Mouse (Mus musculus): ENCODE measurements around the gene Cap1.

Gene Cap1

GRCm38 (mm10) chr4:122885768-122886578, at the start of gene Cap1:
TSS of gene Cap1 (minus strand) at chr4:122886056.
- DNase-seq (ENCODE audit: low spot score), result peak; percentile 100

GRCm38 (mm10) chr4:122933857-122934256, 48.0 kb upstream of the Cap1 start:
- DNase-seq (ENCODE audit: low spot score), result no peak

DNA sequence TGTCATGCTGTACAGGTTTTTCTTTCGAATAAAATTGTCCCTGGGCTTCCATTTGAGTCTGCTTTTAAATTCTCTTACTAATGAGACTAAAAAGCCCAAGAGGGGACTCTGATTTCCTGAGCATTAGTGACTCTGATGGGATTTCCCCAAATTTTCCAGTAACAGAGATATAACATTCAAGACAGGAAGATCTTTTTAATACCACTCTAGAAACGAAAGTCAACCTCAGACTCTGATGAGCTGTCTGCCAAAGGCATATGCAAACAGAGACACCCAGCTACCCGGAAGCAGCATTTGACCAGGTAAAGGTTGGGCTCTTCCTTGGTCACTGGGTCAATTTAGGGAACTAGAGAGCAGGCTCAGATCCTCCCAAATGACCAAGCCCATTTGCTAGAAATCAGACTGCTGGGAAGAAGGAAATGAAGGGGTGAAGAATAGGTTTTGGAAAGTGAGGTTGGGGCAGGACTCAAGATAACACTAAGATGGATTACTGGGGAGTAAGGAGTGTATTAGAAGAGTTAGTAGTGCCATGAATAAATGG, 47.3 kb upstream of the Cap1 start:
- no peak for DNase-seq (ENCODE audit: low spot score)

GRCm38 (mm10) chr4:122932239-122932978, 46.6 kb upstream of the Cap1 start:
- no peak for DNase-seq (ENCODE audit: low spot score)

DNA sequence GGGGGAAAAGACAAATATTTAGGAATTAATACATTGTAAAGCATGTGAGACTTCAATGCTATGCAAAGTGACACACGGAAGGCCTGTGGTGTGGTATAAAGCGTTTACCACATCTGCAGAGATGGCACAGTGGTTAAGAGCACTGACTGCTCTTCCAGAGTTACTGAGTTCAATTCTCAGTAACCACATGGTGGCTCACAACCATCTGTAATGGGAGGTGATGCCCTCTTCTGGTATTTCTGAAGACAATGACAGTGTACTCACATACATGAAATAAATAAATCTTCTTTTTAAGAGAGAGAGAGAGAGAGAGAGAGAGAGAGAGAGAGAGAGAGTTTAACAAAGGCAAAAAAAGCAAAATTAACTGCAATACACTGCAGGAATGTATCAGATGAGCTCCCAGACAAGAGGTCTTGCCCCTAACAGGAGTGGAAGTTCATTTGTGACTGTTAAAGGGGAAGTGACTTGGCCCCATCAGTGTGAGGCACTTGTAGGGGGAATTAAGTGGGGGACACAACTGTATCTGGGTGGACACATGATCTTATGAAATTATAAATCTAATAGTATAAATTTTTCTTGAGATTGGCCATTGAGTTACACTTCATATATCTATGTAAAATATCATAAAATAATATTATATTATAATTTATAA, 45.2 kb upstream of the Cap1 start:
- no peak for DNase-seq (ENCODE audit: low spot score)

DNA sequence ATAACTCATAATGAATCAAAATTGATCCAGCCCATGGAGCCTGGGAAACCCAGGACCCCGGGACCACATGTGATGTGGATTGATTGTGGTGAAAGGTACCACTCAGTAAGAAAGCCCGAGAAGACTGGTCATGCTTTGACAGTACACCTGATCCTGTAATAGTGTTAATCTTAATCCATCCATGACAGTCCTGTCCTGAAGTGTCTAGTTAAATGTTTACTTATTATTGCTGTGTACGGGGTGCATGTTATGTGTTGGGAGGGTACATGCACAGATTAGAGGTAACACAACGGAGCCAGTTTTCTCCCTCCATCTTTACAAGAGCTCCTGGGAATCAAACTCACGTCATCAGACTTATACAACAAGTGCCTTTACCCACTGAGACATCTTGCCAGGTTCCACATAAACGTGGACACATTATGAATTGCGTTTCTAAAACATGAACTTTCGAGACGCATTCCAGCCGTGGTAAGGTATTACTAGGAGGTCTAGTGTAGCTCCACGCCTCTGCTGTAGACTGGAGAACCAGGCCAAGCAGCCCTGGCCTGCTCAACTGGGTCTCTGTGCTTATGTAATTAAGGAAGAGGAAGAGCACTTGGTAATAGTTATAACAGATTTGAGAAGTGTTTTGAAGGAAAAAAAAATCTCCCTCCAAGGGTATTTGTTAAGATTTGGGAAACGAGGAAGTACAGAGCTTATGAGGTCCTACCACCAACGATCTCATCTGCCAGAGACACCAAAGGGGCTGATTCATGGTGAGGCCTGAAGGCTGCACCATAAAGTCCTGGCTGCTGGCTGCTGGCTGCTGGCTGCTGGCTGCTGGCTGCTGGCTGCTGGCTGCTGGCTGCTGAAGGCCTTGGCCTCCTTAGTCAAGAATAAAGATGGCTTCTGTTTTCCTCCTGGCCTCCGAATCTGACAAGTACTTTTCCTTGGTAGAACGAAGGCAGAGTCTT, 37.8 kb upstream of the Cap1 start:
- DNase-seq (ENCODE audit: low spot score), result no peak

GRCm38 (mm10) chr4:122922841-122923240, 37.0 kb upstream of the Cap1 start:
- DNase-seq (ENCODE audit: low spot score), result no peak

GRCm38 (mm10) chr4:122915985-122916384, 30.1 kb upstream of the Cap1 start:
- DNase-seq (ENCODE audit: low spot score), result no peak

DNA sequence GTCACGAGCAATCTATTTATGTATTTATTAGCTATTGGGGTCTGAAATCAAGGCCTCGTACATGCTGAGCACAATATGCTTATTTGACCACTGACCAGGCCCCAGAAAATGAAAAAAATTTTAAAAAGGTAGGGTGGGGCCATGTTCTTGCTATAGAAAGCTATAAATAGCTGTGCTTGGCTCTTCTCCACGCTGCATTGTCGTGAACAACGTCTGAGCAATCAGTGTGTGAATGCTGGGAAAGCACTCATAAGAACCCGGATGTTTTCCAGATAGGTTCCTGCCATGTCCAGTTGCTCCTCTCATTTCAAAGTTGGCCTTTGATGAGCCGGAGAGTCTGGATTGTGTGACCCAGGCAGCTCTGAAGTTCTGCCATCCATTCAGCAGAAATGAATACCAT, 28.3 kb upstream of the Cap1 start:
- no peak for DNase-seq (ENCODE audit: low spot score)

GRCm38 (mm10) chr4:122912613-122913012, 26.8 kb upstream of the Cap1 start:
- peak; percentile 15 for DNase-seq (ENCODE audit: low spot score)

DNA sequence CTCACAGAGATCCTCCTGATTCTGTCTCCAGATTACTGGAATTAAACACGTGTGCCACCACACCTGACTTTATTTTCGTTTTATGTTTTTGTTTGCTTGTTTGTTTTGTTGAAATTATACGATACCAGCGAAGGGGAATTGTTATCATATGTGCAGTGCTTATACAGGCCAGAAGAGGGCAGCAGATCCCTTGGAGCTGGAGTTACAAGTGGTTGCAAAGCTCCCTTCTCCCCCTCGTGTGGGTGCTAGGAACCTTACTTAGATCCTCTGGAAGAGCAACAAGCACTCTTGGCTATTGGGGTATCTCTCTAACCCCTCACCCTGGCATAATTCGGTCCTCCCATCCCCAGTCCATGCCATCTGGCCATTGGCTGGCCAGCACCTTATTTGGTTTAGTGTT, 24.7 kb upstream of the Cap1 start:
- DNase-seq (ENCODE audit: low spot score), result peak; percentile 51

DNA sequence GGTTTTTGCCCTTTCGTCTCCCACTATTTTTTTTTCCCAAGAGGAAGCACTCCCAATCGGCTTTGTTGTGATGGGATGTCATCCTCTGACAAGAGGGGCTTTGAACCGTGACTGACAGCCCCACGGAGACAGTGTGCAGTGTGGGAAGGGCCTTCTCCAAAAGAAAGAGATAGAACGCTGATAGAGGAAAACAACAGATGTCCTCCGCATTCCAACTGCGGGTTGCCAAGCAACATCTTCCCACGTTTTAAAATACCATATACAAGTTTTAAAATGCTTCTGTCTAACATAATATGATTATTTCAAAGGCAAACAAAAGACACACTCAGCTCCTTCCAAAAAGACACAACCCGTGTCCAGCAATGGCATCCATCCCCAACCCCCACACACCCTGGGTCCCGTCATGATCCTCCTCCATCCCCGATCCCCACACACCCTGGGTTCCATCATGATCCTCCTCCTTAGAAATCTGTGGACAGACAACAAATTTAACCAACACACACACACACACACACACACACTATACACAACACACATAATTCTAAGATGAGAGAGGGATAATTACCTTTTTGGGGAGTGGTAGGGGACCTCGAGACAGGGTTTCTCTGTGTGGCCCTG, 23.8 kb upstream of the Cap1 start:
- peak; percentile 15 for DNase-seq (ENCODE audit: low spot score)

GRCm38 (mm10) chr4:122905359-122905758, 19.5 kb upstream of the Cap1 start:
- no peak for DNase-seq (ENCODE audit: low spot score)

GRCm38 (mm10) chr4:122903709-122904108, 17.9 kb upstream of the Cap1 start:
- no peak for DNase-seq (ENCODE audit: low spot score)

GRCm38 (mm10) chr4:122902156-122902555, 16.3 kb upstream of the Cap1 start:
- DNase-seq (ENCODE audit: low spot score), result peak; percentile 45

- DNase-seq (ENCODE audit: low spot score), result peak; percentile 80
Measured at GRCm38 (mm10) chr4:122898313-122898712, 12.5 kb upstream of the Cap1 start.

- DNase-seq (ENCODE audit: low spot score), result no peak
Measured at GRCm38 (mm10) chr4:122897750-122898149, 11.9 kb upstream of the Cap1 start.

DNA sequence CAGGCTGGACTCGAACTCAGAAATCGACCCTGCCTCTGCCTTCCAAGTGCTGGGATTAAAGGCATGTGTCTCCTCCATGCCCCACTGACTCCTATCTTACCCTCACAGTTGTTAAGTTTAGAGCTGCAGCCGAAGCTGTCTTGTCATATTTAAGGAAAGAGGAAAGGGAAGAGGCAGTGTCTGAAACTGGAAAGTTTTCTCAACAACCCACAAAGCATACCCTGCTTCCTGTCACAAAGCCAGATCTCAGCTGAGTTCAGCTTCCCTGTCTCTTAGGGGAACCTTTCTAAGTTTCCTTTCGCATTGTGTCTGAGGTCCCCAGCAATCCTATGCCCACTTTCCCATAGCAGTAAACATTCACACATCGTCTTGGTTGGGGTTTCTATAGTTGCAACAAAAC, 6.3 kb upstream of the Cap1 start:
- no peak for DNase-seq (ENCODE audit: low spot score)

GRCm38 (mm10) chr4:122891597-122891996, 5.7 kb upstream of the Cap1 start:
- peak; percentile 12 for DNase-seq (ENCODE audit: low spot score)

- peak; percentile 26 for DNase-seq (ENCODE audit: low spot score)
Measured at GRCm38 (mm10) chr4:122890881-122891481, 5.1 kb upstream of the Cap1 start.

DNA sequence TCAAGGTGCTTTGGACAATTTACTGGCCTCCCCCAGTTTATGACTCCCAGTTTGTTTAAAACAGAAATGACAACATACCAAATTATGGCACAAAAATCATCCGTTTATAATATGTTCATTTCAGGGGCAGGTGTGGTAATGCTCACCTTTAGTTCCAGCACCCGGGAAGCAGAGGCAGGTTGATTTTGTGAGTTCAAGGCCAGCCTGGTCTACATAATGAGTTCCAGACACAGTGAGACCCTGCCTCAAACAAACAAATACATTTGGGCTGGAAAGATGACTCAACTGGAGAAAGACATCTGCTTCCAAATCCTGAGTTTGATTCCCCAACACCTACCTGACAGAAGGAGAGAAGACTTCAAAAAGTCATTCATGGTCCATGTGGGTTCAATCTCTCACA, 1.5 kb upstream of the Cap1 start:
- DNase-seq (ENCODE audit: low spot score), result no peak

All from retina, embryonic 14.5 days (tissue).